Mouse (Mus musculus): ENCODE measurements at regions not wholly inside any gene's neighbourhood (a gene's known extent, or its start where the extent isn't known, plus 50 kb on each side); places are given as distances from the start of the nearest gene placed in this dataset.
"Not testable (repeated sequence)": the region's sequence is repeated elsewhere in the genome, so short reads cannot be mapped to it uniquely, and the experiment has no call there.

DNA sequence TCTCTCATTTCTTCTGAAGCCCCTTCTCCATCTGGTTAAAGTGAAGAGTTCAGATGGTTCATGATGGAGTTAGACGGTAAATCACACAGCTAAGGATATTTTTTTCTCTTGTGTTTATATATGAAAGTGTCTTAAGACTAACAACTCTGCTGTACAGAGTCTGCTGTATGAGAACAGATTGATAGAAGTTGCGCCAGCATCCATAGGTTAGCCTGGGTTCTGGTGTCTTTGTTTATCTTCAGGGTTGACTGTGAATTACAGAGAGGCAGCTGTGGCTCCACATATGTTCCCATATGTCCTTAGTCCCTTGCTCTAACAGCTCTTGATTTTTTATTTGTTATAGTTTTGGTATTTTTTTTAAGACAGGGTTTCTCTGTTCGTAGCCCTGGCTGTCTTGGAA is 334.9 kb upstream of the Api5 start:
- ChIA-PET POLR2A (no interaction called here), CTCF (no interaction called here)

DNA sequence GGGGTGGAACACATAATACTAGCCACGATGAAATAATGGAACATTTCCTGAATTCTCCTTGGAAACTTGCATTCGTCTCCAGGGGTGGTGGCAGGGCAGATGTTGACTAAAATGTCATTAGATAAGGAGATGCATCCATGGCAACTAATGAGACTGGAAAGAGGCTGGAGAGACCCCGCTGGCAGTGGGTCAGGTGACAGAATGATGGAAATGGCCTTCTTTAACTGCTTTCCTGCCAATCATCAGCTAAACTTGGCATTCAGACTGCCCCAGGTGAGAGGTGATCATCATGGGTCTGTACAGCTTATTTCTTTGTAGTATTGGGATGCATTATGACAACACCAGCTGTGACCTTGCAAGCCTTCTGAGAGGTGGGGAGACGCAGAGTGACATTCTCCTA is 334.3 kb upstream of the Api5 start:
- ChIA-PET POLR2A (no interaction called here), CTCF (no interaction called here)

GRCm38 (mm10) chr2:94766524-94766923 is 328.6 kb upstream of the Api5 start:
- POLR2A ChIA-PET, result no interaction called here
- CTCF ChIA-PET, result interaction anchor here in 1 of 4 experiments (0.7 to 1.0 kb wide), 3 partner anchors 8 to 296 kb away, joined by 3 to 4 read pairs (median 3); no protein-coding TSS in a partner anchor

GRCm38 (mm10) chr2:94764852-94765435 is 327.0 kb upstream of the Api5 start:
- ChIA-PET POLR2A (no interaction called here), CTCF (interaction anchor here in 3 of 4 experiments (0.8 to 2.1 kb wide), 3 partner anchors 294 kb away, joined by 3 to 10 read pairs (median 3); no protein-coding TSS in a partner anchor)

DNA sequence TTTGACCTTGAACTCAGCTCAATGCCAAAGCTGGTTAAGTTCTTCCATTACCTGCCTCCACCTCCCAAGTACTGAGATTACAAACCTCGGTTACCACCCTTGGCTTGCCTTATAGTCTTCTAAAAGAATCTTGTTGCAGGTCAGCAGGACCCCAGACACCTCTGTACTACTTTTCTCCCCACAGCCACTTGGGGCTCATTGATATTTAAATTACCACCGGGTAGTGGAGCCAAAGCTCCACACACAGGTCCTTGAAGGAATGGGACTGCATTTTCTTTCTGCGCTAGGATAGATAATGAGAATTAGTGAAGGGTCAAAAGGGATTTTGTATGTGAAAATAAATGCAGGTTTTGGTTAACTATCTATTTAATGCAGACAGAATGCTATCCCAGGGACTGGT is 326.5 kb upstream of the Api5 start:
- CTCF ChIA-PET, result interaction anchor here in 3 of 4 experiments (0.8 to 2.1 kb wide), 3 partner anchors 294 kb away, joined by 3 to 10 read pairs (median 3); no protein-coding TSS in a partner anchor

GRCm38 (mm10) chr2:94748161-94748711 is 310.3 kb upstream of the Api5 start:
- POLR2A ChIA-PET, result no interaction called here

More for the DNA sequence above, 326.5 kb upstream of the Api5 start:
- POLR2A ChIA-PET, result no interaction called here

GRCm38 (mm10) chr2:94729791-94730190 is 291.9 kb upstream of the Api5 start:
- POLR2A ChIA-PET, result no interaction called here

More at GRCm38 (mm10) chr2:94748161-94748711, 310.3 kb upstream of the Api5 start:
- CTCF ChIA-PET, result no interaction called here

GRCm38 (mm10) chr2:94699383-94699782 is 261.4 kb upstream of the Api5 start:
- ChIA-PET CTCF (no interaction called here), POLR2A (no interaction called here)

More at GRCm38 (mm10) chr2:94729791-94730190, 291.9 kb upstream of the Api5 start:
- CTCF ChIA-PET, result no interaction called here

- ChIA-PET POLR2A (no interaction called here), CTCF (no interaction called here)
Observed at GRCm38 (mm10) chr2:94695212-94695611, 257.3 kb upstream of the Api5 start.

GRCm38 (mm10) chr2:94690560-94690959 is 252.6 kb upstream of the Api5 start:
- POLR2A ChIA-PET, result no interaction called here
- CTCF ChIA-PET, result interaction anchor here in 1 of 4 experiments (0.7 kb wide), 1 partner anchor 51 kb away, joined by 3 read pairs; no protein-coding TSS in a partner anchor

DNA sequence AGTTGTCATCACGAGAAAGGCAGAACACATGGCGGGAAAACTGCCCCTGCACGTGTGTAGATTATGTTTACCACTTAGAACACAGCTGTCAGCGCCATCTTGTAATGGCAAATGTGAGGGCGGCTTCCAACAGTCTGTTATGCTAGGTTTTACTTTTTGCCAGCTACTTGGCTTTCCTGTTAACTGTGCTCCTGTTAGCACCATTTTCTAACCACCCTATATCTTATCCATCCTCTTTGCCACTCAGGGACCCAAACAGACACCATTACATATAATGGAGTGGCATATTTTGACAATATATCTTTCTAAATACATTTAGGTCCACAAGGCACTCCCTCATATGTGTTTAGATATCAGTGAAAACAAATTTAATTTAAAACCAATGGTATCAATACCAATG is 247.7 kb upstream of the Api5 start:
- POLR2A ChIA-PET, CTCF ChIA-PET: not testable (repeated sequence)

DNA sequence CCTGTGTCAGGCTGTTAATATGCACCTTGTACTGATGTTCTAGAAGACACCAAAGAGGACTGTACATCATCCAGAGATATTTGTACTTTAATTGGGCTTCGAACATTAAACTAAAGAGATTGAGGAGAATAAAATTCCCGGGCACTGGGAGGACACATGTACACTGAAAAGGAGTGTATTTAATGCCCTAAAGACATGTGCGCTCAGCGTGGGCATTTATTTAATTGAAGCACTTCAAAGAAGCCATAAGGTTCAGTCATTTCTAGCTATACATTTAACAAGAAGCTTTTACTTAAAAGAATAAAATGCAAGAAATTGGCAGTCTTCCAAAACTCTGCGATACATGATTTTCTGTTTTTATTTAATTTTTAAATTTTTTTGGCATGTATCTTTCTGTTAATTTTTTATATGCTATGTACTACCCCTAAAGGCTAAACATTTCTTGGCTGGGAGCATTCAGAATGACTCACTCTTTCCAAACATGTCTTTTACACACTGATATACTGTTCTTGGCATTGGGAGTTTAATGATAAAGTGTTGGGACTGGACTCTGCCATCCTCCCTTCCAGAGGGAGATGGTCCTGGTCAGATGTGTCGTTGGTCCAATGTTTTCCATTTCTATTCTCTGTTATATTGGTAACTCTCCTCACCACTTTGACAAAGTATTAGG is 242.3 kb upstream of the Api5 start:
- CTCF ChIA-PET, result no interaction called here
- POLR2A ChIA-PET, result no interaction called here

DNA sequence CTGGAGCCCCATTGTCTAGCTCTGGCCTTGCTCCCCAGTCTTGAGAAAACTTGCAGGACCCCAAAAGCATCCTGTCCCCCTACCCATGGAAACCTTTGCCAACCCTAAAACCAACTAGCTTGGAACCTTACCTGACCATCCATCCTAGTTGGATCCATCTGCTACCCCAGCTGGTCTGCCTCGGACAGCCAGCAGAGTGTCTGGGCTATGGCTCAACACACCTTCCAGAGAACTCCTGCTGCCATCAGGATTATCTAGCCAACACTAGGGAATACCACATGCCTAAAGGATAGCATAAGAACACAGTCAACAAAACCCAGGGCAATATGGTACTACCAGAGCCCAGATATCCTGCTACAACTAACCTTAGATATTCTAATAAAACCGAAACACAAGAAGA is 227.9 kb upstream of the Api5 start:
- ChIA-PET CTCF (no interaction called here), POLR2A (no interaction called here)

GRCm38 (mm10) chr2:94658426-94658825 is 220.5 kb upstream of the Api5 start:
- CTCF ChIA-PET, result no interaction called here
- POLR2A ChIA-PET, result no interaction called here

Measured in embryonic stem cell, embryonic (primary cell).